ENCODE assay signal across 22 mouse cellular contexts in genomic region chr14:118320101-118320500, GRCm38 (mm10). TPM values are rescaled to one million over a fixed set of nuclear protein-coding genes. Genes with fewer than 3 reads are reported as not detected.
"Had no signal": no experiment of that assay in that cellular context is flagged by ENCODE, and none has a peak within 500 bp of the region (broad histone marks: within the 10 kb centered on the region; RNA-seq: fewer than 3 reads in every experiment).

No protein-coding gene starts in this region.

- DNase-seq: liver, embryonic 13.5 days; liver, postnatal 0 days; lung, embryonic 14.5 days; lung, postnatal 10 days; lung, postnatal 4 days; midbrain, embryonic 14.5 days; retina, postnatal 1 day; right cerebral cortex, postnatal 25 days; right cerebral cortex, postnatal 4 days; spleen, adult 18-20 months; thymus, adult 2 months; thymus, postnatal 25 days; thymus, postnatal 4 days had no signal

- H3K27ac ChIP-seq: liver, embryonic 13.5 days; liver, embryonic 15.5 days; midbrain, embryonic 10.5 days; midbrain, embryonic 12.5 days; neural tube, embryonic 13.5 days; neural tube, embryonic 15.5 days had no signal

- H3K4me3 ChIP-seq: liver, embryonic 13.5 days; liver, embryonic 15.5 days; midbrain, embryonic 10.5 days; midbrain, embryonic 12.5 days; myocyte; neural tube, embryonic 13.5 days; neural tube, embryonic 15.5 days had no signal

- ATAC-seq: liver, postnatal 0 days; midbrain, embryonic 16.5 days had no signal

RNA-seq across cellular contexts. Expression of gene Gm9376, which starts 53.3 kb away (rescaled TPM):
- total RNA-seq: megakaryocyte, adult 5-6 weeks; megakaryocyte-erythroid progenitor cell, adult 5-6 weeks had no signal
